Mouse (Mus musculus) liver, embryonic 14.5 days (tissue): ENCODE results near the gene Samd1.

ENCODE experiments used
- CTCF ChIP-seq: IDR thresholded peaks from 2 replicates; pipeline ENCODE4 v1.5.1; 2016; ENCODE audit warnings: antibody characterized with exemption, low read depth, control low read depth
- EP300 ChIP-seq: IDR thresholded peaks from 2 replicates; pipeline ENCODE4 v1.6.1; 2016; ENCODE audit warnings: antibody characterized with exemption, low read depth

GRCm38 (mm10) chr8:84011705-84012498, 14.4 kb downstream of the Samd1 start, which contains the start of gene 2210011C24Rik:
- TF ChIP-seq CTCF (no peak), EP300 (no peak)
